Mouse (Mus musculus): Measurements from ENCODE around the gene Psmd9.

GRCm38 (mm10) chr5:123125638-123126406 is 43.4 kb upstream of the Psmd9 start:
- TF ChIP-seq CTCF (IDR thresholded peaks at IDR 0.05; ENCODE audit: low read depth, low read length) = no peak
- no peak for TF ChIP-seq POLR2A (IDR thresholded peaks at IDR 0.05; ENCODE audit: borderline replicate concordance, low read depth, low read length)
